Mouse (Mus musculus) spleen, adult 2 months (tissue): ENCODE measurements around the gene Tor4a.

Experiments used
- CTCF ChIP-seq: fragments of 200-500 bp; IDR thresholded peaks from 2 replicates; pipeline ENCODE4 v1.5.1; 2011; ENCODE audit warnings: mild to moderate bottlenecking, inconsistent platforms; ENCODE audit not compliant: insufficient read depth, insufficient read length, insufficient replicate concordance; ENCODE audit errors: extremely low read depth
- POLR2A ChIP-seq: fragments of 200-500 bp; IDR thresholded peaks from 2 replicates; pipeline ENCODE4 v1.6.1; 2011; ENCODE audit warnings: low read depth, low read length, inconsistent platforms

GRCm38 (mm10) chr2:25242101-25242506, 45.4 kb upstream of the Tor4a start, which contains the start of the genes Rnf208 and Cysrt1:
- TF ChIP-seq CTCF, result no peak
- TF ChIP-seq POLR2A, result no peak
